Mouse (Mus musculus) c-Kit-positive CD71-positive TER-119-negative erythroid progenitor cells, embryonic 14.5 days (primary cell): ENCODE results near the gene Snx14.

Experiments
- DNase-seq: peaks from one replicate; pipeline ENCODE4 v3.0.0-alpha.2; 2013; ENCODE audit warnings: low read depth

The Snx14 gene

GRCm38 (mm10) chr9:88344424-88344823, 94.3 kb downstream of the Snx14 start:
- no peak for DNase-seq

GRCm38 (mm10) chr9:88342701-88343100, 96.1 kb downstream of the Snx14 start:
- no peak for DNase-seq

- DNase-seq: no peak
Observed at GRCm38 (mm10) chr9:88342241-88342640, 96.5 kb downstream of the Snx14 start.

GRCm38 (mm10) chr9:88340819-88341218, 97.9 kb downstream of the Snx14 start:
- DNase-seq: no peak

- no peak for DNase-seq
Observed at GRCm38 (mm10) chr9:88335839-88336238, 102.9 kb downstream of the Snx14 start.

- no peak for DNase-seq
Observed at GRCm38 (mm10) chr9:88332447-88332846, 106.3 kb downstream of the Snx14 start.

- no peak for DNase-seq
Observed at GRCm38 (mm10) chr9:88330316-88330715, 108.4 kb downstream of the Snx14 start.

GRCm38 (mm10) chr9:88329166-88329748, 109.5 kb downstream of the Snx14 start:
- DNase-seq: no peak

GRCm38 (mm10) chr9:88328666-88329065, 110.1 kb downstream of the Snx14 start:
- no peak for DNase-seq

- DNase-seq: no peak
Observed at GRCm38 (mm10) chr9:88326930-88327901, 111.5 kb downstream of the Snx14 start, which contains the start of gene Nt5e. TSS of gene Nt5e (plus strand) at chr9:88327197.
